Mouse (Mus musculus): ENCODE measurements around the gene Lrpap1. TPM values are rescaled to one million over a fixed set of nuclear protein-coding genes. Genes with fewer than 3 reads are reported as not detected.

Lrpap1 gene
- polyA plus RNA-seq, 1 experiment from 2014 or later = 98.6 TPM

Other genes starting within 250 kb of the Lrpap1 start
- 1.4 and 2.6 TPM in 2 replicates for gene Msantd1, start 197.8 kb downstream of the Lrpap1 start, polyA plus RNA-seq (2016; fragmentation: Nextera tagmentation; extraction: Ambion mirVana)
- 62.4 and 74.3 TPM in 2 replicates for gene Rgs12, start 156.3 kb downstream of the Lrpap1 start, polyA plus RNA-seq (2016; fragmentation: Nextera tagmentation; extraction: Ambion mirVana)
- gene Hgfac, start 64.3 kb downstream of the Lrpap1 start, polyA plus RNA-seq (2016; fragmentation: Nextera tagmentation; extraction: Ambion mirVana) = 0.25 and 0.27 TPM in 2 replicates
- gene Dok7, start 49.0 kb downstream of the Lrpap1 start, polyA plus RNA-seq (2016; fragmentation: Nextera tagmentation; extraction: Ambion mirVana) = 0.30 and 0.52 TPM in 2 replicates
- gene Adra2c, start 172.6 kb upstream of the Lrpap1 start, polyA plus RNA-seq (2016; fragmentation: Nextera tagmentation; extraction: Ambion mirVana) = 0.07 TPM in 1 of 2 replicates, not detected in the other

Data from hindbrain, embryonic 10.5 days (tissue).